Mouse (Mus musculus): ENCODE data around the gene Eml4. TPM values are rescaled to one million over a fixed set of nuclear protein-coding genes. Genes with fewer than 3 reads are reported as not detected.

The Eml4 gene
- polyA plus RNA-seq, 2 experiments, result 42.5 to 47.9 TPM

GRCm38 (mm10) chr17:83337051-83337898 lies 13.5 kb upstream of the Eml4 start:
- no peak for ATAC-seq (ENCODE audit: low FRiP score, low read depth)
- Histone ChIP-seq H3K4me2 (replicated peaks; ENCODE audit: low read depth, low read length, severe bottlenecking) (no peak overlapping the region), H3K36me3 (ENCODE audit: control insufficient read depth, insufficient read depth, low read length) (no peaks in the 10 kb centered on the region), H3K9ac (ENCODE audit: low read depth, low read length, severe bottlenecking) (no peak overlapping the region), H3K9me3 (ENCODE audit: control insufficient read depth, low read length) (no peaks in the 10 kb centered on the region), H3K27me3 (ENCODE audit: control insufficient read depth, insufficient read depth, low read length) (no peaks in the 10 kb centered on the region), H3K27ac (replicated peaks; ENCODE audit: low read depth, low read length) (no peak overlapping the region), H3K4me3 (replicated peaks; ENCODE audit: low read length) (no peak overlapping the region), H3K4me1 (ENCODE audit: control insufficient read depth, insufficient read depth, low read length) (peaks cover 9% of the 10 kb centered on the region; the same call in 1 of the 2 replicates)
- DNase-seq (ENCODE audit: low spot score), result no peak
- no peak for TF ChIP-seq POLR2A (IDR thresholded peaks at IDR 0.05; ENCODE audit: borderline replicate concordance, extremely low read depth, insufficient read depth, insufficient read length)
- WGBS, result 71% methylated on average over 13 of the region's 13 CpGs

- no peak for TF ChIP-seq POLR2A (IDR thresholded peaks at IDR 0.05; ENCODE audit: borderline replicate concordance, extremely low read depth, insufficient read depth, insufficient read length)
- ATAC-seq (ENCODE audit: low FRiP score, low read depth) (no peak), DNase-seq (ENCODE audit: low spot score) (no peak)
- Histone ChIP-seq H3K4me2 (replicated peaks; ENCODE audit: low read depth, low read length, severe bottlenecking) (no peak overlapping the region), H3K4me1 (ENCODE audit: control insufficient read depth, insufficient read depth, low read length) (peaks cover 11% of the 10 kb centered on the region; the same call in 1 of the 2 replicates), H3K36me3 (ENCODE audit: control insufficient read depth, insufficient read depth, low read length) (no peaks in the 10 kb centered on the region), H3K4me3 (replicated peaks; ENCODE audit: low read length) (no peak overlapping the region), H3K9ac (ENCODE audit: low read depth, low read length, severe bottlenecking) (no peak overlapping the region), H3K27ac (replicated peaks; ENCODE audit: low read depth, low read length) (no peak overlapping the region), H3K27me3 (ENCODE audit: control insufficient read depth, insufficient read depth, low read length) (no peaks in the 10 kb centered on the region), H3K9me3 (ENCODE audit: control insufficient read depth, low read length) (no peaks in the 10 kb centered on the region)
- WGBS, result 60% methylated on average over 13 of the region's 13 CpGs
Measured at GRCm38 (mm10) chr17:83339368-83340085, 11.2 kb upstream of the Eml4 start.

- no peak overlapping the region for H3K27ac ChIP-seq (replicated peaks; ENCODE audit: low read depth, low read length)
- no peak overlapping the region for H3K4me3 ChIP-seq (replicated peaks; ENCODE audit: low read length)
- H3K36me3 ChIP-seq (ENCODE audit: control insufficient read depth, insufficient read depth, low read length), result no peaks in the 10 kb centered on the region
- DNase-seq (ENCODE audit: low spot score) (no peak), ATAC-seq (ENCODE audit: low FRiP score, low read depth) (no peak)
- H3K4me2 ChIP-seq (replicated peaks; ENCODE audit: low read depth, low read length, severe bottlenecking), result no peak overlapping the region
- peaks cover 11% of the 10 kb centered on the region; the same call in 1 of the 2 replicates for H3K4me1 ChIP-seq (ENCODE audit: control insufficient read depth, insufficient read depth, low read length)
- H3K9me3 ChIP-seq (ENCODE audit: control insufficient read depth, low read length), result no peaks in the 10 kb centered on the region
- H3K27me3 ChIP-seq (ENCODE audit: control insufficient read depth, insufficient read depth, low read length), result no peaks in the 10 kb centered on the region
- no peak overlapping the region for H3K9ac ChIP-seq (ENCODE audit: low read depth, low read length, severe bottlenecking)
- 76% methylated on average over 16 of the region's 16 CpGs for WGBS
- TF ChIP-seq POLR2A (IDR thresholded peaks at IDR 0.05; ENCODE audit: borderline replicate concordance, extremely low read depth, insufficient read depth, insufficient read length), result no peak
Measured at GRCm38 (mm10) chr17:83340895-83341524, 9.7 kb upstream of the Eml4 start.

- Histone ChIP-seq H3K27me3 (ENCODE audit: control insufficient read depth, insufficient read depth, low read length) (no peaks in the 10 kb centered on the region), H3K4me2 (replicated peaks; ENCODE audit: low read depth, low read length, severe bottlenecking) (no peak overlapping the region), H3K4me3 (replicated peaks; ENCODE audit: low read length) (no peak overlapping the region), H3K9me3 (ENCODE audit: control insufficient read depth, low read length) (no peaks in the 10 kb centered on the region), H3K4me1 (ENCODE audit: control insufficient read depth, insufficient read depth, low read length) (peaks cover 11% of the 10 kb centered on the region; the same call in 1 of the 2 replicates), H3K36me3 (ENCODE audit: control insufficient read depth, insufficient read depth, low read length) (no peaks in the 10 kb centered on the region), H3K27ac (replicated peaks; ENCODE audit: low read depth, low read length) (no peak overlapping the region), H3K9ac (ENCODE audit: low read depth, low read length, severe bottlenecking) (no peak overlapping the region)
- 61% methylated on average over 7 of the region's 7 CpGs for WGBS
- no peak for DNase-seq (ENCODE audit: low spot score)
- ATAC-seq (ENCODE audit: low FRiP score, low read depth), result no peak
- no peak for TF ChIP-seq POLR2A (IDR thresholded peaks at IDR 0.05; ENCODE audit: borderline replicate concordance, extremely low read depth, insufficient read depth, insufficient read length)
Measured at GRCm38 (mm10) chr17:83344226-83344625, 6.5 kb upstream of the Eml4 start.
